Mouse (Mus musculus) hindbrain, embryonic 10.5 days (tissue): ENCODE results near the gene Gnpat. TPM values are rescaled to one million over a fixed set of nuclear protein-coding genes. Genes with fewer than 3 reads are reported as not detected.

ENCODE experiments used
- DNase-seq: peaks from one replicate; pipeline ENCODE4 v3.0.0-alpha.2; 2017; ENCODE audit warnings: low spot score
- H3K27ac ChIP-seq: fragments of 300-500 bp; sonication (generic); 2 replicates; pipeline ENCODE4 v1.5.1; 2016; ENCODE audit warnings: mild to moderate bottlenecking, moderate library complexity
- H3K27me3 ChIP-seq: fragments of 300-500 bp; sonication (generic); 2 replicates; pipeline ENCODE4 v1.6.1; 2016; ENCODE audit warnings: mild to moderate bottlenecking; ENCODE audit not compliant: poor library complexity, insufficient read depth, severe bottlenecking
- H3K36me3 ChIP-seq: fragments of 300-500 bp; sonication (generic); 2 replicates; pipeline ENCODE4 v1.6.1; 2016; ENCODE audit warnings: mild to moderate bottlenecking, moderate library complexity
- H3K4me1 ChIP-seq: fragments of 300-500 bp; sonication (generic); replicated peaks from 2 replicates; pipeline ENCODE4 v1.6.1; 2016; ENCODE audit warnings: mild to moderate bottlenecking
- H3K4me3 ChIP-seq: fragments of 300-500 bp; sonication (generic); 2 replicates; pipeline ENCODE4 v1.5.1; 2016; ENCODE audit warnings: mild to moderate bottlenecking, moderate library complexity
- H3K9me3 ChIP-seq: fragments of 300-500 bp; sonication (generic); 2 replicates; pipeline ENCODE4 v1.6.1; 2016; ENCODE audit warnings: mild to moderate bottlenecking, moderate library complexity
- WGBS: fragments of 180-500 bp; shearing (Covaris S2); methylation state at CpG from one replicate; pipeline ENCODE4 v1.1.7; 2016; 5-methylcytosine and 5-hydroxymethylcytosine counted together
- polyA plus RNA-seq: library from polyadenylated mRNA; unstranded; fragments of >200 nt; fragmentation: Nextera tagmentation; extraction: Ambion mirVana; gene quantifications from 2 replicates; pipeline ENCODE4 v1.2.1, GENCODE M21; 2016

Gnpat gene
- polyA plus RNA-seq, 1 experiment from 2014 or later: 143 TPM

DNA sequence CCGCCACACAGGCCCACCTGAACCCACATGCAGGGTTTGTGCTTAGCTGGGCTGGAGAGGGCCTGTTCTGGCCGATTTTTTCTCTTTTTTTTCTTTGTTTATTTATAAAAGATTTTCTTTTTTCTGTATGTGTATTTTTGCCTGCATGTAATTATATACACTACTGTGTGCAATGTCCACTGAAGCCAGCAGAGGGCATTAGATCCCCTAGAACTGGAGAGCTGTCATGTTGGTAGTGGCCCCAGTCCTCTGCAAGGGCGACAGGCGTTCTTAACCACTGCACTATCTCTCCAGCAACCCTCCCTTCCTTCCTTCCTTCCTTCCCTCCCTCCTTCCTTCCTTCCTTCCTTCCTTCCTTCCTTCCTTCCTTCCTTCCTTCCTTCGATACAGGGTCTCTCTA lies 25.6 kb downstream of the Gnpat start:
- Histone ChIP-seq H3K27me3 (no peaks in the 10 kb centered on the region), H3K36me3 (peaks cover 100% of the 10 kb centered on the region), H3K27ac (no peak overlapping the region), H3K9me3 (peaks cover 11% of the 10 kb centered on the region; the same call in 1 of the 2 replicates), H3K4me3 (no peak overlapping the region), H3K4me1 (no peaks in the 10 kb centered on the region)
- no peak for DNase-seq
- 94% methylated on average over 5 of the region's 5 CpGs for WGBS

DNA sequence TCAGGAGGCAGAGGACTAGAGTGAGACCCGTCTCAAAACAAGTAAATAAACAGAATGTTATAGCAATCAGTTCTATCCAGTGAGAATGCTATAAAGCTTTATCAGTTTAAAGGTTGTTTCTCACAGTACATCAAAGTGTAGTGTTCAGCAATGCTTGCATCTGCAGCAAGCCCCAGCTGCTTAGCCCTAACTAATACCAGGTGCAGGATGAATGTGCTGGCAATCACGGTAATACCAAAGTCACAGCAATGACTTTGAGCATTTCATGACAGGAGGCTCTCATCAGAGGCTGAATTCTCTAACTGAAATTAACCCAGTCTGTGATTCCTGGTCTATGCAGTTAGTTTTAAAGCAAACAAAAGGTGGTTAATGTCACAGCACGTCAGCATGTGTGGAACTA lies 29.8 kb downstream of the Gnpat start:
- Histone ChIP-seq H3K9me3 (peaks cover 9% of the 10 kb centered on the region; the same call in 1 of the 2 replicates), H3K4me3 (no peak overlapping the region), H3K27ac (no peak overlapping the region), H3K4me1 (peaks cover 20% of the 10 kb centered on the region), H3K36me3 (peaks cover 86% of the 10 kb centered on the region), H3K27me3 (no peaks in the 10 kb centered on the region)
- no peak for DNase-seq
- WGBS: 73% methylated on average over 3 of the region's 3 CpGs

DNA sequence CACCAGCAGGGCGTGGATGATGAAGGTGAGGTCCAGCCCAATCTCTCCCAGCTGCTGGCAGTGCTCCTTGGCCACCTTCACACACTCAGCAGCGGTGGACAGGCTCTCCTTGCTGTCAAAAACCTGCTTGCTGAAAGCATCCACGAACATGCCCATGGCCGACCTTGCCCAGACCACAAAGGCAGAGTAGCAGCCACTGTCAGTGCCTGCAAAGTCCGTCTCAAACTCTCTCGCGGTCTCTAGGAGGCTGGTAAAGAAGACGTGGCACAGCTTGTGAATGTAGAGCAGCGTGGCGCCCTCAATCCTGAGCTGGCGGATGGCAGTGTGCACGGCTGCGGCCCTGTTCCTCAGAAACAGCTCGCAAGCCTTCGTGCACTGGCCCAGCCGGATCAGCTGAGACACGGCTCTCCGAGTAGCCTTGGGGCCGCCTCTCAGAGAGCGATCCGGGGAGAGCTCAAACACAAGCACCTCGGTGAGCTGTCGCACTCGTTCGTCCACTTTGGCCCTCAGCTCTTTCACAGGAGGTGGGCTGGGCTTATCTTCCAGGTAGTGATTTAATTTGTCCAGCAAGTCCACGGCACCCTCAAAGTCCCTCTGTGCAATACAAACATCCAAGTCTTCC lies 33.3 kb downstream of the Gnpat start:
- Histone ChIP-seq H3K9me3 (no peaks in the 10 kb centered on the region), H3K36me3 (peaks cover 75% of the 10 kb centered on the region), H3K27ac (no peak overlapping the region; the same call in 1 of the 2 replicates), H3K4me1 (peaks cover 30% of the 10 kb centered on the region), H3K27me3 (no peaks in the 10 kb centered on the region), H3K4me3 (peak overlapping the region; percentile 99)
- 88% methylated on average over 26 of the region's 26 CpGs for WGBS
- no peak for DNase-seq

DNA sequence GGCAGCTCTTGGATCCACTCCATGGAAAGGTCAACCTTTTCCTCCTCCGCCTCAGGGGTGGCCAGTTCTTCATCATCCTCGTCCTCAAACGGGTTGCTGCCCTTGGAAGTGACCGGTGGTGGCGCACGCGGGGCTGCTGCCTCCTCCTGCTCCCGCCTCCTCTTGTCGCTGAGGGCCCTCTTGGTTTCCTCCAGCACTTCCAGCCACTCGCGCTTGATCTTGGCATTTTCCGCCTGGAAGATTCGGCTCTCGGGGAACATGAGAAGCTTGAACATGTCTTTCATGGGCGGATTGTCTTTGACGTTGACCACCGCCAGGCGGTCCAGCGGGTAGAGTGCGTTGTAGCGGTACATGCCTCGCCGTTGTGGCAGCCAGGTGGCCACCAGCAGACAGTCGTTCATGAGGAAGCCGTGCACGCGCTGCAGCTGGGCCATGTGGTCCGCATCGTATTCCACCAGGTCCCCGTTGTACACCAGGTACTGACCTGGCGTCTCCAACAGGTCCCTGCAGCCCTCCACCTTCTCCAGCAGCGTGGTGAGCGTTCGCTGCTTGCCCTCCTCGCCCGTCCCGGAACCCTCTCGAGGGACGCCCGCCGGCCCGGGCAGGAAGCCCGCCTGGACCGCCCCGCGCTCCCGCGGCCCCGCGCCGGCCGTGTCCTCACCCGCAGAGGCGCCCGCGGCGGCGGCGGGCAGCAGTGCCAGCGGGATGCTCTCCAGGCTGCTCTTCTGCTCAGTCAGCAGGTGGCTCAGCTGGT lies 34.0 kb downstream of the Gnpat start:
- peaks cover 73% of the 10 kb centered on the region for H3K36me3 ChIP-seq
- WGBS: 2% methylated on average over 60 of the region's 60 CpGs
- H3K9me3 ChIP-seq: no peaks in the 10 kb centered on the region

DNA sequence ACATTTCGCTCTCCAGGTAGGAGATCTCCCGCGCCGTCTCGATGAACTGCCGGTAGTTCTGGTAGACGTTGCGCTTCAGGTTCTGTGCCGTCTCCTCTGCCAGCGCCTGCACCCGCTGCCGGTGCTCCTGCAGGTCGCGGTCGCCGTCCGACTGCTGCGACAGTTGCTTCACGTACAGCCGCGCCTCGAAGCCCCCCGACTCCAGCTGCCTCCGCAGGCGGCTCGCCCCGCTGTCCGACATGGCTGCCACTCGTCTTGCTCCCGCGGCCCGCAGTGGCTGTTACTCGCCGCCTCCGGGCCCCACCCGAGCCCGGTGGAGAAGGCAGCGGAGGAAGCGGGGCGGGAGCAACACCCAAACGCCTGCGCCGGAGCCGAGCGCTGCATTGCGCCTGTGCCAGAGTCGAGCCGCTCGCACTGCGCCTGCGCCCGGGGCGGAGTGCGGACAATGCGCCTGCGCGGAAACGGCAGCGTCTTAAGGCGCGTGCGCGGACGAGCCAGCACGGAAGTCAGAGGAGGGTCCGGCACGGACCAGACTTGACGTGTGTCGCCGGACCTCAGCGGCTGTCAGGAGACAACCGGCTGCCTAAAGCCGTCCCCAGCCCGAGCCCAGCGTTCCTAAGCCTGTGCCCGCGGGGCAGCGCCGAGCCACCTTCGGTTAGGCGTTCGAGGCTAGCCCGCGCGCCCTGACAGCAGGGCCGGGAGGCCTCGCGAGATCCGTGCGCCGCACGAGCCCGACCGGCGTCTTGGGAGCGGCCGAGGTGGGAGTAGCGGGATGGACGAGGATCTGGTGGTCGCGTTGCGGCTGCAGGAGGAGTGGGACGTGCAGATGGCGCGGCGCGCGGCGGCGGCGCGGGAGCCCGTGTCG lies 34.8 kb downstream of the Gnpat start, which contains the start of the genes Exoc8 and Sprtn:
Gene Exoc8 (minus strand): TSS at position 320 of the 865 bp plus-strand sequence.
Gene Sprtn (plus strand): TSS at position 501 of the 865 bp plus-strand sequence.
- Histone ChIP-seq H3K27ac (peak within 1 kb of the TSS; percentile 86), H3K36me3 (peaks cover 73% of the 10 kb centered on the region), H3K27me3 (no peaks in the 10 kb centered on the region), H3K4me3 (peak within 1 kb of the TSS; percentile 99), H3K9me3 (no peaks in the 10 kb centered on the region), H3K4me1 (peaks cover 30% of the 10 kb centered on the region)
- peak; percentile 98 for DNase-seq
- WGBS: under 1% methylated on average over 114 of the region's 114 CpGs

More for the DNA sequence above, 34.0 kb downstream of the Gnpat start:
- Histone ChIP-seq H3K27me3 (no peaks in the 10 kb centered on the region), H3K27ac (peak overlapping the region; percentile 86), H3K4me3 (peak overlapping the region; percentile 99), H3K4me1 (peaks cover 30% of the 10 kb centered on the region)
- peak; percentile 76 for DNase-seq

DNA sequence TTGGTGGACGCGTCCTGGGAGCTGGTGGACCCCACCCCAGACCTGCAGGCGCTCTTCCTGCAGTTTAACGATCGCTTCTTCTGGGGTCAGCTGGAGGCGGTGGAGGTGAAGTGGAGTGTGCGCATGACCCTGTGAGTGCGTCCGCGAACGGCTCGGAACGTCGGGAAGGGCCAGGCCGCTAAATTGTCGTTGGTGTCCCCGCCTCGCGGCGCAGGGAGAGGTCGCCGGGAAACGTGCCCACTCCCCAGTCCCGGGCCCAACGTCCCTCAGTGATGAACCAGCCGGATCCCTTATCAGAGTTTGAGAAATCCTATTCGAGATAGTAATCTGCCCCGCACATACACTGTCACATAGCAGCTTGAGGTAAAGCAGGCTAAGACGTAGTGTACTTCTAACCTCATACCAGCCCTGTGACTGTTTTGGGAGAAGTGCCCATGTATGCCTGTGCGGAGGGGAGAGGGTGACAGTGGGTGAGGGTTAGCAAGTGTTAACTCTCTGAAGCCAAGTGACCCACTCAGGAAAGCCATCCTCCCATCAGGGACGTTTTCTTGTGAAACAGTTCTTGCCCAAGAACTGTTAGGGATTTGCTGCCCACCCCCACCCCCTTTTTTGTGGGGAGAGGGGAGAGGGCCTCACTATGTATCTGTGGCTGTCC lies 35.5 kb downstream of the Gnpat start:
- Histone ChIP-seq H3K27ac (peak overlapping the region; percentile 86), H3K9me3 (no peaks in the 10 kb centered on the region), H3K36me3 (peaks cover 73% of the 10 kb centered on the region), H3K27me3 (no peaks in the 10 kb centered on the region), H3K4me1 (peaks cover 30% of the 10 kb centered on the region), H3K4me3 (peak overlapping the region; percentile 99)
- no peak for DNase-seq
- 6% methylated on average over 31 of the region's 31 CpGs for WGBS

DNA sequence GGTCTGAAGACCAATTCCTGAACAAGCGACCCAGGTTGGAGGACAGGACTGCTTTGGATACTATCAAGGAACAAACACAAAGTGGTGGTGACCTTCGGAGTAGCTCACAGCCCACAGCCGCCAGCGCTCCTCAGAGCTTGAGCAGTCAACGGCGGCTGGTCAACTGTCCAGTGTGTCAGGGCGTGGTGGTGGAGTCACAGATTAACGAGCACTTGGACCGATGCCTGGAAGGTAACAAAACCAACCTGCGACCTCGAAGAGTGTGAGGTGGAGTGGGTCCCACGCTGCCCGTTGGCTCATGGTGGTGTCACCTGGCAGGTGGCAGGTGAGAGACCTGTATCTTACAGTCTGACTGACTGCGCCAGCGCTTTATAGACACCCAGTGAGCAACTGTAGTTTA lies 40.4 kb downstream of the Gnpat start:
- Histone ChIP-seq H3K4me1 (peaks cover 8% of the 10 kb centered on the region), H3K27me3 (no peaks in the 10 kb centered on the region), H3K36me3 (peaks cover 90% of the 10 kb centered on the region), H3K4me3 (no peak overlapping the region), H3K9me3 (no peaks in the 10 kb centered on the region), H3K27ac (no peak overlapping the region)
- DNase-seq: no peak
- 96% methylated on average over 15 of the region's 15 CpGs for WGBS

DNA sequence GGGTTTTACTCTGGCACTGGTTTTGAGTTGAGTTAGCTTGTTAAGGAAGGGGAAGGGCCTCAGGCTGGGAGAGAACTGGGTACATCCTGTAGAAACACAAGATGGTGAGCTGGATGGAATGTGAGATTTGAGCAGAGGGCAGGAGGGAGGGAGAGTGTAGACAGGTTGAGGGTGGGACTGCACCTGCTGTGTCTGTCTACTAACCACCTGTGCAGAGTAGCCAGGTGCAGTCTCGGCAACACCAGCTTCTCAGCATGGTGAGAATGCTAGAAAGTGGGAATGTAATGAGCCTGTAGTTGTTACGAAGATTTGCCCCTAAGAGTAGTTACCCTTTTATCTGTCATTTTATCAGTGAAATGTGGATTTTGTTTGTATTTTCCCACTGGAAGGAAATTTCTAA lies 42.6 kb downstream of the Gnpat start:
- Histone ChIP-seq H3K4me3 (no peak overlapping the region), H3K4me1 (no peaks in the 10 kb centered on the region), H3K27ac (no peak overlapping the region), H3K9me3 (no peaks in the 10 kb centered on the region), H3K27me3 (no peaks in the 10 kb centered on the region), H3K36me3 (peaks cover 94% of the 10 kb centered on the region)
- no peak for DNase-seq
- WGBS: 86% methylated on average over 2 of the region's 2 CpGs

DNA sequence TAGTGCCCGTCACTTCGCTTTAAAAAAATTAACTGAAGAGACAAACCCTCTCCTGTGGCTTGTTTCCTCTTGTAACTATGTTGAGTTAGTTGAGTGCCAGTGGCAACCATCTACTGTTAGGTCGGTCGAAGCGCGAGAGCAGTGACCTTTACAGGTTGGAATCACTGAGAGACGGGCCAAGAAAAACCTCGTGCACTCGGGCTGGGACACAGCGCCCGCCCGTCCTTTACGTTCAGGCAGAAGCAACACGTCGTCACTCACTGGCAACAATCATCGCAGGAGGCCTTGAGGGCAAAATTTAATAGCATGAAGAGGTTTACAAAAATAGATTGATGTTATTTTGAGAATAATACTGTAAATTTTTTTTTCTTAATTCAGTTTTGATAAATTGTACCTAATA lies 47.1 kb downstream of the Gnpat start:
- H3K4me1 ChIP-seq: peaks cover 8% of the 10 kb centered on the region; the same call in 1 of the 2 replicates
- peaks cover 100% of the 10 kb centered on the region for H3K36me3 ChIP-seq
- 0 out of 2 replicates have a peak, but pooled peaks cover 4% of the 10 kb centered on the region for H3K9me3 ChIP-seq
- DNase-seq: no peak
- no peak overlapping the region for H3K4me3 ChIP-seq
- H3K27ac ChIP-seq: no peak overlapping the region
- WGBS: 93% methylated on average over 16 of the region's 16 CpGs
- no peaks in the 10 kb centered on the region for H3K27me3 ChIP-seq

DNA sequence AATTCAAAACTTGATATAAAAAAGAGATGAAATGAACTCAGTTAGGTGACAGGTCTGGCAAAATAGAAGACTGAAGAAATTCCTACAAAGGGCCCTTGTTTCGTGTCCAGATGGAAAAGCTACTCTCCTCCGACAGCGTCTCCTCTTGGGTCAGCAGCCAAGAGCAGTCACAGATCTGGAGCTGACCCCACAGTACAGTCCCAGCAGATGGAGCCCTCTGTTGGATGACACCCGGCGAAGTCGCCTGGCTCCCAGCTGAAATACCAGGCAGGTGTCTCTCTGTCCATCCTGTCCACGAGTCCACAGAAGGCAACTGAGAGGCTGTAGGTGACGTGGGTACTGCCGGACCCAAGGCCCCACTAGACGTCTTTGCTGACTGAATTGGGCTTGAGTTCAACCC lies 47.5 kb downstream of the Gnpat start:
- Histone ChIP-seq H3K36me3 (peaks cover 100% of the 10 kb centered on the region), H3K27ac (no peak overlapping the region), H3K9me3 (0 out of 2 replicates have a peak, but pooled peaks cover 4% of the 10 kb centered on the region), H3K4me3 (no peak overlapping the region), H3K4me1 (peaks cover 8% of the 10 kb centered on the region; the same call in 1 of the 2 replicates), H3K27me3 (no peaks in the 10 kb centered on the region)
- no peak for DNase-seq
- WGBS: 86% methylated on average over 10 of the region's 10 CpGs

DNA sequence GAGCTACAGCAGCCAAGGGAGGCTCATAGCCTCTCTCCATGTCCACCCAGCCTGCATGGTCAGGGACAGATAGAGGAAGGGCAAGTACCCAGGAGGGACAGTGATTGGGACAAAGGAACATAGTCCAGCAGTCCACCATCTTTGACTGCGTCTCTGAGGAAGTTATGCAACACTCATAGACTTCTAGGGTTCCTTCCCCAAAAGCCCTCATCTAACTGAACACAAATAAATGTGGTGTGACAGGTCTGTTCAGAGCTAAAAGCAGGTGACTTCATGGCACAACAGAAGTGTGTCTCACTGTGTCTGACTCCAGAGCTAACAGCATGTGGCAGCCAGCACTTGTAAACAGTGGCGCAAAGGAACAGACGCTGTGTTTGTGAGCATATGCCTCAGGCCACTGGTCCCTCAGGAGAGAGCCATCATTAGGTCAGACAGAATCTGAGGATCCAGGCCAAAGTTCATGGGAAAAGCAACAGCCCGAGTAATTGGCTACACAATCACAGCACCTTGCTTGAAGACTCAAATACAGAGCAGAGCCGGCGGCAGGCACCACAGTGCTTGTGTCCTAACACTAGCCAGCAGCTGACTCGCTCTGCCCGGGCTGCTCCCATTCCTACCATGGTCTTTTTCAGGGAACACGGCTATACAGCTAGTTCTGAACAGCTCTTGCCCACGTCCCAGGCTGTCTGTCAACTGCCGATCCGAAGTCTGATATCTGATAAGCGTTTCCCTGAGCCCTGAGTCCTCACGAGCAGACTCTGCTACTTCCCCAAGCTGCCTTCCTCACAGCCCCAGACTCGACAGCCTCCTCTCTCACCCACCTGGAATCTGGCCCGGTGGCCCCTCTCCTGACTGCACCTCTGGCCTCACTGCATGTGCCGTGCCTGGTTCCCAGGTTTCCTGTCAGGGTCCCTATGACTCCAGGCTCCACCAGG lies 49.4 kb downstream of the Gnpat start:
- 78% methylated on average over 17 of the region's 17 CpGs for WGBS
- peaks cover 8% of the 10 kb centered on the region; the same call in 1 of the 2 replicates for H3K4me1 ChIP-seq
- H3K36me3 ChIP-seq: peaks cover 91% of the 10 kb centered on the region

More for the DNA sequence above, 49.4 kb downstream of the Gnpat start:
- no peak for DNase-seq
- no peak overlapping the region for H3K4me3 ChIP-seq
- no peaks in the 10 kb centered on the region for H3K27me3 ChIP-seq
- no peak overlapping the region for H3K27ac ChIP-seq
- 0 out of 2 replicates have a peak, but pooled peaks cover 4% of the 10 kb centered on the region for H3K9me3 ChIP-seq
